8 mouse cellular contexts compared by ENCODE assay signal in the genomic region with DNA sequence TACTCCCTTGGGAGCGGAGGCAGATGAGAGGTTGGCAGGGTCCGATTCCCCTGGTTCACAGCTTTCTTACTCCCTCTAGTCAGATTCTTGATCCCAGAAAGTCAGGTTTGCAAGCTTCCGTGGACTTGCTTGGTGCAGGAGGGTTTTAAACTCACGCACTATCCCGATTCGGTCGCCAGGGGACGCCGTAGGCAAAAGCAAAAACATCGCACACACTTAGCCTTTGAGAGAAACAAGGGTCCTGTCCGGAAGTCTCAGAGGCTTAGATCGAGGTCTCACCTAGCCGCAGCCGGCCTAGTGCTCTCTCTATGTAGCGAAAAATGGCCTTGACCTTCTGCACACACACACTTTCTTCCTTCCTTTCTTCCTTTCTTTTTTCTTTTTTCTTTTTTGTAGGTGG. TPM values are rescaled to one million over a fixed set of nuclear protein-coding genes. Genes with fewer than 3 reads are reported as not detected.
DNase-seq lines count a peak whose midpoint lies in the region; ATAC-seq lines count a peak whose summit lies in the region.
"Had no signal": no experiment of that assay in that cellular context is flagged by ENCODE, and none has a peak within 500 bp of the region (broad histone marks: within the 10 kb centered on the region; RNA-seq: fewer than 3 reads in every experiment).

No protein-coding gene starts in this region.

- peaks cover 5% of the 10 kb centered on the region for H3K9me3 ChIP-seq in midbrain, embryonic 11.5 days (ENCODE audit: control insufficient read depth, low read length)
- peaks cover 4% of the 10 kb centered on the region; the same call in 1 of the 2 replicates for H3K9me3 ChIP-seq in midbrain, embryonic 13.5 days
- H3K9me3 ChIP-seq in limb, embryonic 11.5 days (ENCODE audit: control insufficient read depth, low read length): peaks cover 4% of the 10 kb centered on the region; the same call in 1 of the 2 replicates
- H3K9me3 ChIP-seq in neural tube, embryonic 11.5 days (ENCODE audit: control insufficient read depth, low read length): 0 out of 2 replicates have a peak, but pooled peaks cover 3% of the 10 kb centered on the region

- H3K9ac ChIP-seq in midbrain, embryonic 11.5 days (ENCODE audit: low read length): no peak overlapping the region
- H3K9ac ChIP-seq in midbrain, embryonic 13.5 days (replicated peaks): no peak overlapping the region
- no peak overlapping the region for H3K9ac ChIP-seq in limb, embryonic 11.5 days (ENCODE audit: low read length)
- H3K9ac ChIP-seq in neural tube, embryonic 11.5 days (ENCODE audit: low read length): no peak overlapping the region

- no peak overlapping the region for H3K4me3 ChIP-seq in midbrain, embryonic 11.5 days (ENCODE audit: low read depth, low read length)
- no peak overlapping the region for H3K4me3 ChIP-seq in midbrain, embryonic 13.5 days (replicated peaks)
- H3K4me3 ChIP-seq in limb, embryonic 11.5 days (ENCODE audit: low read depth, low read length): no peak overlapping the region
- H3K4me3 ChIP-seq in neural tube, embryonic 11.5 days (ENCODE audit: low read depth, low read length): no peak overlapping the region

- 4% methylated on average over 15 of the region's 15 CpGs for WGBS in midbrain, embryonic 11.5 days
- WGBS in midbrain, embryonic 13.5 days: 4% methylated on average over 15 of the region's 15 CpGs
- 2% methylated on average over 15 of the region's 15 CpGs for WGBS in limb, embryonic 11.5 days
- 3% methylated on average over 15 of the region's 15 CpGs for WGBS in neural tube, embryonic 11.5 days

- peak; percentile 97 for DNase-seq in midbrain, embryonic 11.5 days (ENCODE audit: low spot score, missing footprints)
- peak; percentile 88 for DNase-seq in NIH3T3 (ENCODE audit: low read depth)
- peak; percentile 75 to 78 for DNase-seq in cerebellum, postnatal 25 days
- peak; percentile 71 for DNase-seq in heart, postnatal 4 days
- peak; percentile 89 for DNase-seq in limb, embryonic 11.5 days (ENCODE audit: low spot score)
- peak; percentile 87 for DNase-seq in neural tube, embryonic 11.5 days (ENCODE audit: low spot score)

- H3K27ac ChIP-seq in midbrain, embryonic 11.5 days (ENCODE audit: low read depth, low read length): no peak overlapping the region
- H3K27ac ChIP-seq in midbrain, embryonic 13.5 days: no peak overlapping the region
- no peak overlapping the region for H3K27ac ChIP-seq in limb, embryonic 11.5 days (replicated peaks; ENCODE audit: low read depth, low read length)
- H3K27ac ChIP-seq in neural tube, embryonic 11.5 days (ENCODE audit: low read depth, low read length): no peak overlapping the region

- peaks cover 65% of the 10 kb centered on the region for H3K27me3 ChIP-seq in midbrain, embryonic 11.5 days (ENCODE audit: control insufficient read depth, insufficient read depth, low read length)
- H3K27me3 ChIP-seq in midbrain, embryonic 13.5 days: peaks cover 76% of the 10 kb centered on the region
- peaks cover 65% of the 10 kb centered on the region for H3K27me3 ChIP-seq in limb, embryonic 11.5 days (ENCODE audit: control insufficient read depth, insufficient read depth, low read length)
- peaks cover 67% of the 10 kb centered on the region for H3K27me3 ChIP-seq in neural tube, embryonic 11.5 days (ENCODE audit: control insufficient read depth, insufficient read depth, low read length)

- no peaks in the 10 kb centered on the region for H3K36me3 ChIP-seq in midbrain, embryonic 11.5 days (ENCODE audit: control insufficient read depth, insufficient read depth, low read length)
- no peaks in the 10 kb centered on the region for H3K36me3 ChIP-seq in midbrain, embryonic 13.5 days
- H3K36me3 ChIP-seq in limb, embryonic 11.5 days (ENCODE audit: control insufficient read depth, insufficient read depth, low read length): no peaks in the 10 kb centered on the region
- no peaks in the 10 kb centered on the region for H3K36me3 ChIP-seq in neural tube, embryonic 11.5 days (ENCODE audit: control insufficient read depth, insufficient read depth, low read length)

- H3K4me1 ChIP-seq in midbrain, embryonic 11.5 days (ENCODE audit: control insufficient read depth, insufficient read depth, low read length): no peaks in the 10 kb centered on the region
- peaks cover 14% of the 10 kb centered on the region for H3K4me1 ChIP-seq in midbrain, embryonic 13.5 days (replicated peaks)
- 0 out of 2 replicates have a peak, but pooled peaks cover 7% of the 10 kb centered on the region for H3K4me1 ChIP-seq in limb, embryonic 11.5 days (ENCODE audit: control insufficient read depth, insufficient read depth, low read length)
- peaks cover 4% of the 10 kb centered on the region; the same call in 1 of the 2 replicates for H3K4me1 ChIP-seq in neural tube, embryonic 11.5 days (ENCODE audit: control insufficient read depth, insufficient read depth, low read length)

- 0 out of 2 replicates have a peak, but pooled peaks have one; percentile 20 for ATAC-seq in midbrain, embryonic 11.5 days (ENCODE audit: low FRiP score)
- no peak for ATAC-seq in midbrain, embryonic 13.5 days
- no peak for ATAC-seq in limb, embryonic 11.5 days (ENCODE audit: insufficient number of reproducible peaks, low FRiP score, low TSS enrichment, low read depth)
- no peak for ATAC-seq in neural tube, embryonic 11.5 days (ENCODE audit: insufficient read depth, low FRiP score, low TSS enrichment)

- no peak overlapping the region for H3K4me2 ChIP-seq in midbrain, embryonic 11.5 days
- H3K4me2 ChIP-seq in midbrain, embryonic 13.5 days (replicated peaks): no peak overlapping the region
- no peak overlapping the region for H3K4me2 ChIP-seq in limb, embryonic 11.5 days (ENCODE audit: low read depth, severe bottlenecking)
- no peak overlapping the region for H3K4me2 ChIP-seq in neural tube, embryonic 11.5 days (ENCODE audit: low read depth)

RNA-seq across cellular contexts. Expression of gene Tmem221, which starts 2.7 kb away (rescaled TPM):
- 0.12 and 0.14 TPM in 2 replicates for polyA plus RNA-seq in midbrain, embryonic 11.5 days (2014; fragmentation: Nextera tagmentation; extraction: Ambion mirVana)
- polyA plus RNA-seq in midbrain, embryonic 13.5 days (2015; fragmentation: Nextera tagmentation; extraction: Ambion mirVana): not detected in 2 replicates
- total RNA-seq in heart, postnatal 4 days (2021): not detected
- 0.27 TPM in 1 of 2 replicates, not detected in the other for polyA plus RNA-seq in limb, embryonic 11.5 days (2014; fragmentation: Nextera tagmentation; extraction: Ambion mirVana)
- polyA plus RNA-seq in neural tube, embryonic 11.5 days (2014; fragmentation: Nextera tagmentation; extraction: Ambion mirVana): 0.24 TPM in 1 of 2 replicates, not detected in the other

RNA-seq across cellular contexts. Expression of gene Nxnl1, which starts 5.0 kb away (rescaled TPM):
- not detected in 2 replicates for polyA plus RNA-seq in midbrain, embryonic 11.5 days (2014; fragmentation: Nextera tagmentation; extraction: Ambion mirVana)
- polyA plus RNA-seq in midbrain, embryonic 13.5 days (2015; fragmentation: Nextera tagmentation; extraction: Ambion mirVana): not detected in 2 replicates
- total RNA-seq in heart, postnatal 4 days (2021): not detected
- polyA plus RNA-seq in limb, embryonic 11.5 days (2014; fragmentation: Nextera tagmentation; extraction: Ambion mirVana): not detected in 2 replicates
- polyA plus RNA-seq in neural tube, embryonic 11.5 days (2014; fragmentation: Nextera tagmentation; extraction: Ambion mirVana): not detected in 2 replicates
- polyA plus RNA-seq: stomach, embryonic 14.5 days had no signal

RNA-seq across cellular contexts. Expression of gene Slc27a1, which starts 7.3 kb away (rescaled TPM):
- 8.6 and 12.4 TPM in 2 replicates for polyA plus RNA-seq in midbrain, embryonic 11.5 days (2014; fragmentation: Nextera tagmentation; extraction: Ambion mirVana)
- 53.7 and 58.7 TPM in 2 replicates for polyA plus RNA-seq in midbrain, embryonic 13.5 days (2015; fragmentation: Nextera tagmentation; extraction: Ambion mirVana)
- 10 to 100 TPM; 77.0 to 80.3 TPM for total RNA-seq in heart, postnatal 4 days (2021)
- polyA plus RNA-seq in limb, embryonic 11.5 days (2014; fragmentation: Nextera tagmentation; extraction: Ambion mirVana): 16.7 and 18.0 TPM in 2 replicates
- 10.5 and 12.7 TPM in 2 replicates for polyA plus RNA-seq in neural tube, embryonic 11.5 days (2014; fragmentation: Nextera tagmentation; extraction: Ambion mirVana)

RNA-seq across cellular contexts. Expression of gene Mvb12a, which starts 18.7 kb away (rescaled TPM):
- 50.7 and 51.0 TPM in 2 replicates for polyA plus RNA-seq in midbrain, embryonic 11.5 days (2014; fragmentation: Nextera tagmentation; extraction: Ambion mirVana)
- 51.7 and 62.3 TPM in 2 replicates for polyA plus RNA-seq in midbrain, embryonic 13.5 days (2015; fragmentation: Nextera tagmentation; extraction: Ambion mirVana)
- total RNA-seq in heart, postnatal 4 days (2021): 10 to 100 TPM; 31.6 to 32.4 TPM
- 66.5 and 74.2 TPM in 2 replicates for polyA plus RNA-seq in limb, embryonic 11.5 days (2014; fragmentation: Nextera tagmentation; extraction: Ambion mirVana)
- 64.7 and 69.8 TPM in 2 replicates for polyA plus RNA-seq in neural tube, embryonic 11.5 days (2014; fragmentation: Nextera tagmentation; extraction: Ambion mirVana)

RNA-seq across cellular contexts. Expression of gene Bst2, which starts 24.1 kb away (rescaled TPM):
- 5.0 and 6.1 TPM in 2 replicates for polyA plus RNA-seq in midbrain, embryonic 11.5 days (2014; fragmentation: Nextera tagmentation; extraction: Ambion mirVana)
- 9.8 and 10.9 TPM in 2 replicates for polyA plus RNA-seq in midbrain, embryonic 13.5 days (2015; fragmentation: Nextera tagmentation; extraction: Ambion mirVana)
- 10 to 100 TPM; 12.8 to 13.8 TPM for total RNA-seq in heart, postnatal 4 days (2021)
- 1.7 and 1.8 TPM in 2 replicates for polyA plus RNA-seq in limb, embryonic 11.5 days (2014; fragmentation: Nextera tagmentation; extraction: Ambion mirVana)
- polyA plus RNA-seq in neural tube, embryonic 11.5 days (2014; fragmentation: Nextera tagmentation; extraction: Ambion mirVana): 3.7 and 4.9 TPM in 2 replicates
